Mouse (Mus musculus) embryonic facial prominence, embryonic 14.5 days (tissue): ENCODE results near the gene Flad1. TPM values are rescaled to one million over a fixed set of nuclear protein-coding genes. Genes with fewer than 3 reads are reported as not detected.
"Not testable (repeated sequence)": the region's sequence is repeated elsewhere in the genome, so short reads cannot be mapped to it uniquely, and the experiment has no call there.

Source experiments
- ATAC-seq: fragments of 200-750 bp; cut with Nextera tagmentation; 2 replicates; pipeline ENCODE4 v1.8.0; 2017; ENCODE audit warnings: low read depth, moderate number of reproducible peaks, moderate TSS enrichment
- DNase-seq: peaks from one replicate; pipeline ENCODE4 v3.0.0-alpha.2; 2015; ENCODE audit warnings: low spot score
- H3K27ac ChIP-seq: fragments of 300-500 bp; sonication (generic); replicated peaks from 2 replicates; pipeline ENCODE4 v1.5.1; 2014; ENCODE audit warnings: low read depth, mild to moderate bottlenecking, low read length, moderate library complexity
- H3K27me3 ChIP-seq: fragments of 300-500 bp; sonication (generic); replicated peaks from 2 replicates; pipeline ENCODE4 v1.6.1; 2014; ENCODE audit warnings: low read length; ENCODE audit not compliant: control insufficient read depth, insufficient read depth
- H3K36me3 ChIP-seq: fragments of 300-500 bp; sonication (generic); 2 replicates; pipeline ENCODE4 v1.6.1; 2014; ENCODE audit warnings: low read length, mixed read lengths; ENCODE audit not compliant: control insufficient read depth, insufficient read depth
- H3K4me1 ChIP-seq: fragments of 300-500 bp; sonication (generic); 2 replicates; pipeline ENCODE4 v1.6.1; 2014; ENCODE audit warnings: antibody characterized with exemption, low read length; ENCODE audit not compliant: control insufficient read depth, insufficient read depth
- H3K4me2 ChIP-seq: fragments of 300-500 bp; sonication (generic); 2 replicates; pipeline ENCODE4 v1.6.1; 2014; ENCODE audit warnings: low read depth, mild to moderate bottlenecking, low read length, moderate library complexity, mixed read lengths
- H3K4me3 ChIP-seq: fragments of 300-500 bp; sonication (generic); 2 replicates; pipeline ENCODE4 v1.5.1; 2014; ENCODE audit warnings: low read depth, mild to moderate bottlenecking, low read length
- H3K9ac ChIP-seq: fragments of 300-500 bp; sonication (generic); 2 replicates; pipeline ENCODE4 v1.6.1; 2014; ENCODE audit warnings: low read depth, mild to moderate bottlenecking, low read length, moderate library complexity, mixed read lengths
- H3K9me3 ChIP-seq: fragments of 300-500 bp; sonication (generic); 2 replicates; pipeline ENCODE4 v1.6.1; 2016; ENCODE audit warnings: low read length; ENCODE audit not compliant: control insufficient read depth
- whole genome bisulfite sequencing: fragments of 180-500 bp; shearing (Covaris S2); extraction: QIAGEN DNeasy Blood & Tissue Kit; methylation state at CpG from one replicate; pipeline ENCODE4 v1.1.7; 2014; 5-methylcytosine and 5-hydroxymethylcytosine counted together
- polyA plus RNA-seq: library from polyadenylated mRNA; unstranded; fragments of >200 nt; fragmentation: Nextera tagmentation; extraction: Ambion mirVana; gene quantifications from 2 replicates; pipeline ENCODE4 v1.2.1, GENCODE M21; 2014

The Flad1 gene
- polyA plus RNA-seq, 1 experiment from 2014 or later = 24.8 TPM

DNA sequence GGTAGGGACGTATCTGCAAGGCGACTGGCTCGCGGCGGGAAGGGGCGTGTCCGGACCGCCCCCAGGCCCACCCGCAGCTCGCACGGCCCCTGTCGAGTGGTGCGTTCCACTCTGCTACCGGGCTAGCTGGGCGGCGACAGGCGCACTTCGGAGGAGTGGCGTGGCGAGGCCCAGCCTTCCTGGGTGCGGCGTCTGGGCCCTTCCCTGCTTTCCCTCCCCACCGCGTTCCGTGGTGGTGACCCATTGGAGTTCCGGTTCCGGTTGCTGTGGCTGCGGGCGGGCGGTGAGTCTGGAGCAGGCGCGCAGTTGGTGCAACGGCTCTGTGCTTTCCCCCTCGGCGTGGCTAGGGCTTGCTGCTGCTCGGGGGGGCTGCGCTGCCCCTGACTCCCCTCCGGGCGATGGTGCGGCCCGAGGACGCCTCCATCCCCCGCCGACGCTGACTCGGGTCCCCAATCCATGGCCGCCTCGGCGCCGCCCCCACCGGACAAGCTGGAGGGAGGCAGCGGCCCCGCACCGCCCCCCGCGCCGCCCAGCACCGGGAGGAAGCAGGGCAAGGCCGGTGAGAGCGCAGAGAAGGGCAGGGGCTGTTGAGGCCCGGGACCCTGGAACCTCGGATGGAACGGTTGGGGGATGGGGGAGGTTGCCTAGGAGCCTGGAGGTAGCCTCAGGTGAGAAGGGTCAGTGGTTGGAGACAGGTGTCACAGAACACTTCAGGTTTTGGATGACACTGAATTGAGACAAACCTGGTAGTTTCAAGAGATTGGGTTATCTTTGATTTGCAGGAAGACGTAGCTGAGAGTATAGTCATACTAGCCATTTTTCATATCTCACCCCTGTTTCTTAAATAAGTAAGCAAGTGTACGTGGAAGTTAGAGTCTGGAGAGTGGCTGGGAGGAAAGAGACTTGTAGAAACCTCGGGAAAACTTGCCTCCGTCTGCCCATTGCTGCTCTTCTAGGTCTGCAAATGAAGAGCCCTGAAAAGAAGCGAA is 18.8 kb upstream of the Flad1 start, which contains the start of gene Pygo2:
TSS of gene Pygo2 (plus strand) at position 44 of the 989 bp plus-strand sequence.
- Histone ChIP-seq H3K9me3 (no peaks in the 10 kb centered on the region), H3K27me3 (no peaks in the 10 kb centered on the region), H3K4me1 (peaks cover 13% of the 10 kb centered on the region), H3K9ac (peak within 1 kb of the TSS; percentile 96), H3K27ac (peak within 1 kb of the TSS; percentile 94), H3K36me3 (peaks cover 62% of the 10 kb centered on the region), H3K4me2 (peak within 1 kb of the TSS; percentile 71), H3K4me3 (peak within 1 kb of the TSS; percentile 98)
- ATAC-seq (peak; percentile 99), DNase-seq (peak; percentile 99)
- 5% methylated on average over 22 of the region's 68 CpGs for WGBS

DNA sequence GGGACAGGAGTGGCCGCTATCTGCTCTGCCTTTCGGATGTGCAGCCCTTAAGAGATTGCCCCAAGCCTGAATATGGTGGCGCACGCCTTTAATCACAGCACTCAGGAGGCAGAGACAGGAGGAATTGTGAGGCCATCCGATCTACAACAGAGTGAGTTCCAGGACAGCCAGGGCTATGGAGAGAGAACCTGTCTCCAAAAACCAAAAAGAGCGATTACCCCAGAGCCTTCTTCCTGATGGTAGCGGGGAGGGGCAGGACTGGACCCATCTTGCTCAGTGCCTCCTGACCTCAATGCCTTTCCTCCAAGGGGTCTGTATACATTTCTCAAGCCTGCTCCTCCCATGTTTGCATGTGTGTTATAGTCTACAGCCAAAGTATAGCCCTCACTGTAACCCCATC is 17.4 kb upstream of the Flad1 start:
- not testable (repeated sequence) for H3K27me3 ChIP-seq, DNase-seq, H3K4me1 ChIP-seq, H3K9me3 ChIP-seq, H3K4me2 ChIP-seq, H3K9ac ChIP-seq, ATAC-seq, H3K27ac ChIP-seq, H3K4me3 ChIP-seq
- H3K36me3 ChIP-seq = peaks cover 65% of the 10 kb centered on the region
- WGBS = 93% methylated on average over 6 of the region's 7 CpGs

DNA sequence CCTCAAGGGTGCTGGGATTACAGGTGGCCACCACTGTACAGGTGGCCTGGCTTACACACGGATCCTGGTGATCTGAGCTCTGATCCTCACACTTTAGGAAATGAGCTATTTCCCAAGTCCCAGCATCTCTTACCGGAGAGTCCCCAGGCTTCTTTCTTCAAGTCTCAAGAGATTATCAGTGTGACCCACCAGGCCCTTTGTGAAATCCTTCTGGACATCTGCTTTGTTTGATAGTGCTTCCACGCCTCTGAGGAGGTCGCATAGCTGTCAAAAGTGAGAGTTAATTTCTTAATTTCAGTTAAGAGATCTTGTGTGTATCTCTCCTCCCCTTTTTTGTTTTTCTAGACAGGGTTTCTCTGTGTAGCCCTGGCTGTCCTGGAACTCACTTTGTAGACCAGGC is 14.2 kb upstream of the Flad1 start:
- DNase-seq (no peak), ATAC-seq (no peak)
- 90% methylated on average over 4 of the region's 4 CpGs for WGBS
- H3K9ac ChIP-seq = no peak overlapping the region
- no peaks in the 10 kb centered on the region for H3K9me3 ChIP-seq
- H3K4me1 ChIP-seq = peaks cover 15% of the 10 kb centered on the region
- no peak overlapping the region for H3K4me3 ChIP-seq
- H3K27ac ChIP-seq = no peak overlapping the region
- H3K4me2 ChIP-seq = no peak overlapping the region
- peaks cover 49% of the 10 kb centered on the region for H3K36me3 ChIP-seq
- no peaks in the 10 kb centered on the region for H3K27me3 ChIP-seq

DNA sequence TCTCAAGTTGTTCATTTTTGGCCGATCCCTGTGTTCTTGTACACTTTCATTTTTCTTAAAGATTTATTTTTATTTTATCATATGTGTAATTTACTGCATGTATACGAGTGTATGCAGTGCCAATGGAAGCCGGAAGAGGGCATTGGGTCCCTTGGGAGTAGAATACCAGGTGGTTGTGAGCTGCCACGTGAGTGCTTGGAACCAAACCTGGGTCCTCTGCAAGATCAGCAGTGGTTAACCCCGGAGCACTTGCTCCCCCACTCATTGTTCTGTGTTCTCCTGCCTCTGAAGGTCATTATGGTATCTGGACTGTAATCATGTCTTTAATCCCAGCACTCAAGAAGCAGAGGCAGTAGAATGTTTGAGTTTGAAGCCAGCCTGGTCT is 13.5 kb upstream of the Flad1 start:
- H3K4me2 ChIP-seq = no peak overlapping the region
- ATAC-seq = no peak
- H3K4me3 ChIP-seq = no peak overlapping the region
- H3K9ac ChIP-seq = no peak overlapping the region
- peaks cover 49% of the 10 kb centered on the region for H3K36me3 ChIP-seq
- H3K4me1 ChIP-seq = peaks cover 20% of the 10 kb centered on the region
- no peak overlapping the region for H3K27ac ChIP-seq
- no peak for DNase-seq
- H3K27me3 ChIP-seq = no peaks in the 10 kb centered on the region
- H3K9me3 ChIP-seq = no peaks in the 10 kb centered on the region
- WGBS = 87% methylated on average over 5 of the region's 5 CpGs

DNA sequence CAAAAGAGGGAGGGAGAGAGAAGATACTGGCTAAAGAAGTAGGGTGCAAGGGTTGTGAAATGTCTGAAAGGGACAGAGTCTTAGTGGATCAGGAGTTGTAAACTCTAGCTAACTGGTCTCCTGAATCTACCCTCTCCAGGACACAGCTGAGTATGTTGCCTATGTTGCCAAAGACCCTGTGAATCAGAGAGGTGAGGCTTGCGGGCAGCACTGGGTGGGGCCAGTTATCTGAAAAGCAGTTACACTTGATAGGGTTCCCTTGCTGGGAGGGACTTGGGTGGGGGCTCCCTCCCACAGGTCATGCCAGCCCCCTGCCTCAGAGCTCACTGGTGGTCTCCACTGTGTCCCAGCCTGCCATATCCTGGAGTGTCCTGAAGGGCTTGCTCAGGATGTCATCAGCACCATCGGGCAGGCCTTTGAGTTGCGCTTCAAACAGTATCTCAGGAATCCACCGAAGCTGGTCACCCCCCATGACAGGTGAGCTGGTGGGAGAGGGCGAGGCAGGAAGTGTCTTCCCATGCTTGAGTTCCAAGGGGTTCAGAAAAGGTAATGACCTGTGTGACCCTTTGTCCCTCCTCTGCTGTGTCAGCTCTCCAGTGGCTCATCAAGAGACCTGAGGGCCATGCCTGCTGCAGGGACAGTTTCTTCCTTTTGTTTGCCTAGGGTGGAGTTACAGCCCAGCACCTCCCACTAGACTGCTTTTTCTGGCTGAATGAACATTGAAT is 12.9 kb upstream of the Flad1 start:
- H3K36me3 ChIP-seq = peaks cover 49% of the 10 kb centered on the region

DNA sequence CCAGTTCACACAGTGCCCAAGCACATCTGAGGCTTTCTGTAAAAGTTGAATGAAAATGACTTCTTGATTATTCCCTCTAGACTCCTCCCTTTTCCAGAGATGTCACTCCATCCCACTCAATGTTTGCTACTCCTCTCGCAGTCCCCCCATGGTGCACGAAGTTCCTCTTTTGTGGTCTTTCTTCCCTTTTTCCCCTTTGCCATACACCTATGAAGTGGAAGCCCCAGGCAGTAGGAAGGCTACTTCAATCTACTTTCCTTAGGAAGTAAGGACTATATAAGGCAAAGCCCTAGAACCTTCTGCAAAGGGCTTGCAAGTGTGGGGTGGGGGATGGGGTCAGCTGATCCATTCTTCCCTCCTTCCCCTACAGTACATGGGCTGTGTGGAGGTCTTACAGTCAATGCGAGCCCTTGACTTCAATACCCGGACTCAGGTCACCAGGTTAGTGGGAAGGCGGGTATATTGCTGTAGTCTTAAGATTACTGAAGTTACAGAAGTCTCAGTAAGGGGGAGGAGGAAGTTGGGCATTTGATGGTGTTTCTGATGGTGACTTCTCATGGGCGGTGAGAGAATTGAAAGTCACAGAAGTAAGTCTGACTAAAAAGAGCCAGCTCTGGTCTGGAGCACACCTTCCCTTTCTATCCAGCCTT is 11.0 kb upstream of the Flad1 start:
- H3K9me3 ChIP-seq = no peaks in the 10 kb centered on the region
- no peaks in the 10 kb centered on the region for H3K27me3 ChIP-seq
- H3K4me2 ChIP-seq = peak overlapping the region; percentile 88
- peak overlapping the region; percentile 54 for H3K4me3 ChIP-seq
- H3K27ac ChIP-seq = no peak overlapping the region; the same call in 1 of the 2 replicates
- WGBS = 69% methylated on average over 6 of the region's 6 CpGs
- DNase-seq (no peak), ATAC-seq (no peak)
- peaks cover 26% of the 10 kb centered on the region for H3K4me1 ChIP-seq
- H3K9ac ChIP-seq = peak overlapping the region; percentile 78
- peaks cover 43% of the 10 kb centered on the region for H3K36me3 ChIP-seq

More for the DNA sequence above, 12.9 kb upstream of the Flad1 start:
- no peaks in the 10 kb centered on the region for H3K27me3 ChIP-seq
- no peak overlapping the region for H3K4me2 ChIP-seq
- ATAC-seq (no peak), DNase-seq (no peak)
- H3K9me3 ChIP-seq = no peaks in the 10 kb centered on the region
- no peak overlapping the region for H3K27ac ChIP-seq
- 88% methylated on average over 4 of the region's 5 CpGs for WGBS
- no peak overlapping the region for H3K9ac ChIP-seq
- H3K4me1 ChIP-seq = peaks cover 26% of the 10 kb centered on the region
- H3K4me3 ChIP-seq = no peak overlapping the region

DNA sequence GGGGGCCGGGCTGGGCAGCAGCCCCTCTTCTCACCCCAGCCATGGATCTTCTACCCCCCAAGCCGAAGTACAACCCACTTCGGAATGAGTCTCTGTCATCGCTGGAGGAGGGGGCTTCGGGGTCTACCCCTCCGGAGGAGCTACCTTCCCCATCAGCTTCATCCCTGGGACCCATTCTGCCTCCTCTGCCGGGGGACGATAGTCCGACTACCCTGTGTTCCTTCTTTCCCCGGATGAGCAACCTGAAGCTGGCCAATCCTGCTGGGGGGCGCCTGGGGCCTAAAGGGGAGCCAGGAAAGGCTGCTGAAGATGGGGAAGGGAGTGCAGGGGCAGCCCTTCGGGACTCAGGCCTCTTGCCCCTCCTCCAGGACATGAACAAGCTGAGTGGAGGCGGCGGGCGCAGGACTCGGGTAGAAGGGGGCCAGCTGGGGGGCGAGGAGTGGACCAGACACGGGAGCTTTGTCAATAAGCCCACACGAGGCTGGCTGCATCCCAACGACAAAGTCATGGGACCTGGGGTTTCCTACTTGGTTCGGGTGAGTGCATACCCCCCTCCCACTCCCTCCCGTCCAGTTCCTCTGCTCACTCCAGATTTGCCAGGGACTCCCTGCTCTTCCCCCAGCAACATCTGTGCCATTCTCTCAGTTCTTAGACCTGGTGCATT is 10.3 kb upstream of the Flad1 start:
- H3K9me3 ChIP-seq = no peaks in the 10 kb centered on the region
- H3K4me3 ChIP-seq = peak overlapping the region; percentile 54
- DNase-seq (peak; percentile 63), ATAC-seq (no peak)
- H3K36me3 ChIP-seq = peaks cover 36% of the 10 kb centered on the region
- peak overlapping the region; percentile 98 for H3K27ac ChIP-seq
- peaks cover 27% of the 10 kb centered on the region for H3K4me1 ChIP-seq
- H3K4me2 ChIP-seq = peak overlapping the region; percentile 88
- 2% methylated on average over 11 of the region's 22 CpGs for WGBS
- peak overlapping the region; percentile 78 for H3K9ac ChIP-seq
- no peaks in the 10 kb centered on the region for H3K27me3 ChIP-seq
